Mouse (Mus musculus) ovary, postnatal 14 days (tissue): ENCODE results near the gene Chchd5.
A peak's percentile ranks its signal among the peaks of the same experiment; 100 is the strongest.

Experiments
- DNase-seq: peaks from one replicate; pipeline ENCODE4 v3.0.0; 2022; ENCODE audit warnings: low spot score

Chchd5 gene

DNA sequence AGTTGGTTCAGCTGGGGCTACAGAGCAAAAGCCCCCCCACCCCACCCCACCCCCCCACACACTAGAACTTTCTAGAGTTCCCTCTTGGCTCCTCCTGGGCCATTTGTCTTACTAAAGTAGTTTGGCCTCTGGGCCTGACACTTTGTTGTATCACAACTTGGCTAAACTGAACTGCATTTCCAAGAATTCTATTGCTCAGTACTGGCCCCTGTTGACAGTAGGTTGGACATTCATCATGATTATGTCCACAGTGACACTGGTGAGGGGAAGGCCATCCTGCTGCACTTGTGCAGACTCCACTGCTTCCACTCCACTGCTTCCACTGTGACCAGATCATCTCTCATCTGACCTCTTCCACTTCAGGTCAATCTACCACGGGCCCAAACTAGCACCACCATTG lies 23.3 kb downstream of the Chchd5 start:
- DNase-seq: no peak

- DNase-seq: no peak
These were observed 35.3 kb downstream of the Chchd5 start for GRCm38 (mm10) chr2:129164815-129165214.

GRCm38 (mm10) chr2:129166466-129167463 lies 37.3 kb downstream of the Chchd5 start:
- no peak for DNase-seq

DNA sequence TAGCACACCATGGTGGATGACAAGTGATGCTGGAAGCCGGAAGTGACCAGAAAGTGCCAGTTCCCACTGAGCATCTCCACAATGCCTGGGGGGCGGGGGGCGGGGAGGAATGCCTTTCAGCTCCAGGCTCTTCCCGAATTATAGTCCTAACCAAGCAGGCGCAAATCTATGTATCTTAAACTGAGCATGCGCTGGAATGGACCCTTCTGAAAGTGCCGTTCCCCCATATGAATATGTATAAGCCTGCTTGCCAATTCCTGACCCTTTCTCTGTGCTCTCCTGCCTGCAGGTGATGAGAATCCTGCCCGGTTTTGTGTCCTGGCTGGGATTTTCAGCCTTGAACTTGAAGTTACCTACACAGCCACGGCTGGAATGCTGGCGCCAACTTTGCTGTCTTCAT lies 43.9 kb downstream of the Chchd5 start:
- no peak for DNase-seq

DNA sequence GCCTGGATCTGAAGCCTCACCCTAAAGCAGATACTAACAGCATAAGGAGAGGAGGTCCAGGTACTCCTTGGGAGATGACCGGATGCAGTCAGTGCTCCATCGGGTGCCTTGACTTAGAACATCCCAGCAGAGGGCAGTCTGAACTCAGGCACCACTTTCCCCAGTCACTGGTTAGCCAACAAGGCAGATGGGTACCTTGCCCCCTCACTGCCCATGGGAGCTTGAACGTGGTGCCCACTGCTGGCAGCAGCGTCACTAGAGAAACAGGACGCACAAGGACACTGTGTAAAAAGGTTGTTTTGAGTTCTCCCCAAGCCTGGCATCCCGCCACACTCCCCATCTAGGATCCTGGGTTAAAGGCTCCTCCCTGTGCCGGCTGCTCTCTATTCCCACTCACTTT lies 45.0 kb downstream of the Chchd5 start:
- peak; percentile 27 for DNase-seq

GRCm38 (mm10) chr2:129175636-129176035 lies 46.1 kb downstream of the Chchd5 start:
- no peak for DNase-seq

GRCm38 (mm10) chr2:129176676-129177420 lies 47.3 kb downstream of the Chchd5 start:
- DNase-seq: no peak

GRCm38 (mm10) chr2:129177661-129178060 lies 48.2 kb downstream of the Chchd5 start:
- no peak for DNase-seq

GRCm38 (mm10) chr2:129178182-129178908 lies 48.8 kb downstream of the Chchd5 start:
- DNase-seq: no peak

GRCm38 (mm10) chr2:129179946-129180853 lies 50.7 kb downstream of the Chchd5 start:
- DNase-seq: no peak

- DNase-seq: no peak
These were observed 52.0 kb downstream of the Chchd5 start for GRCm38 (mm10) chr2:129181509-129181908.

DNA sequence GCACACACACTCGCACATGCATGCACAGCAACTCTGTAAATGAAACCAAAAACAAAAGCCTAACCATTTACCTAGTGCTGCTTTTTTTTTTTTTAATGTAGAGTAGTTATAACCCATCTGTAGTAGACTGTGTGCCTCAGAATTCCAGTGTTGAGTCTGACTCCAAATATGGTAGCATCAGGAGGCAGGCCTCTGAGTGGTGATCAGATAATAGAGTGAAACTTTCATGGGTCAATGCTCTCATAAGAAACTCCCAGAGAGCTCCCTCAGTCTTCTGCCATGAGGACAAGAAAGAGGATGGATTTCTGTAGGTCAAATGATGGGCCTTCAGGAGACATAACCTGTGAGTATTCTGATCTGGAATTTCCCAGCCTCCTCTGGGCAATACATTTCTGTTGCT lies 52.9 kb downstream of the Chchd5 start:
- no peak for DNase-seq

DNA sequence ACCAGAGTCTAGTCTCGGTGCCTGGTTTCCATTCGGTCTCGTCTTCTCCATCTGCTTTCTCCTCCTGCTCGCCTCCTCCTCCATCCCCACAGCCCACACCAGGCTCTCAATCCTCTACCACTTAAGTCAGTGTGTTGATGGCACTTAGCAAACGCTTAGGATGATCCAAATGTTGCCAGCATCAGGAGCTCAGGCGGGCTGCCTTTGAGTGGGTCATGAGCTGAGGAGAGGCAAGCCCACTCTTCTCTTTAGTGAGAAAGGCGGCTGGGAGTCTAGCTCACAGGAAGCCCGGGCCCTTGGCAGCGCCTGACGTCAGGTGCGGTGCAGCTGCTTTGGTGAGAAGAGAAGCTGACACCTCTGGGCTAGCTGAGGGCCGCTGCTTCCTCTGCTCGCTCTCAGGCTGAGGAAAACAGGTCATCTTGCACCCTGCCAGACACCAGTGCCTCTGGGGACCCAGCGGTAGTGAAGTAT lies 54.1 kb downstream of the Chchd5 start:
- DNase-seq: no peak
